Comparison of ENCODE assay signal across 21 mouse cellular contexts in the genomic region with DNA sequence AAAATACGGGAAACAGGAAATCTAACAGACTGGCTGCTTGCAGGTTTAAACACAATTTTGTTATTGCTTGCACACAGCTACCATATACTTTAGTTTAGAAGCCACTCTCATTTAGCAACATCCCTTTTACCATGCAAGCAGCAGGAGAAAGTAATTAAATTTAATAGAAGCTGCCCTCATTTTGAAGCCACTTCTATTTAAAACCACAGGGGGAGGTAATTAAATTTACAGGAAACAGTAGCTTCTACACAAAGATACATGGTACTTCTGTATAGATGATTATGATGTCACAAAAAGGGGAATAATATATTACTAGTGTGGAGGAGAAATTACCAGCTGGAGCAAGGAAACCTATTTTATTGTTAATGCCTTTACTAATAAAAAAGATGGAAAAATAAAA.
DNase-seq lines count a peak whose midpoint lies in the region; ATAC-seq lines count a peak whose summit lies in the region.
"Had no signal": no experiment of that assay in that cellular context is flagged by ENCODE, and none has a peak within 500 bp of the region (broad histone marks: within the 10 kb centered on the region; RNA-seq: fewer than 3 reads in every experiment).

No protein-coding gene starts in this region.

- no peak overlapping the region for H3K9ac ChIP-seq in forebrain, embryonic 11.5 days (ENCODE audit: low read length)
- no peak overlapping the region for H3K9ac ChIP-seq in forebrain, embryonic 16.5 days (replicated peaks; ENCODE audit: low read depth, low read length)
- no peak overlapping the region for H3K9ac ChIP-seq in neural tube, embryonic 13.5 days

- 14% methylated on average over 1 of the region's 1 CpGs for WGBS in forebrain, embryonic 11.5 days
- 7% methylated on average over 1 of the region's 1 CpGs for WGBS in forebrain, embryonic 16.5 days
- WGBS in neural tube, embryonic 13.5 days = 16% methylated on average over 1 of the region's 1 CpGs
- WGBS in limb, embryonic 10.5 days = 38% methylated on average over 1 of the region's 1 CpGs

- no peaks in the 10 kb centered on the region for H3K9me3 ChIP-seq in forebrain, embryonic 11.5 days (ENCODE audit: control insufficient read depth, low read length)
- no peaks in the 10 kb centered on the region for H3K9me3 ChIP-seq in forebrain, embryonic 16.5 days (ENCODE audit: control insufficient read depth, low read length)
- H3K9me3 ChIP-seq in neural tube, embryonic 13.5 days = no peaks in the 10 kb centered on the region
- H3K9me3 ChIP-seq in limb, embryonic 10.5 days (replicated peaks) = no peaks in the 10 kb centered on the region

- H3K4me2 ChIP-seq in forebrain, embryonic 11.5 days (ENCODE audit: low read depth, low read length, severe bottlenecking) = no peak overlapping the region
- no peak overlapping the region for H3K4me2 ChIP-seq in forebrain, embryonic 16.5 days (ENCODE audit: low read length)
- peak overlapping the region; percentile 7; the same call in 1 of the 2 replicates for H3K4me2 ChIP-seq in neural tube, embryonic 13.5 days
- H3K4me2 ChIP-seq: heart, embryonic 11.5 days had no signal

- H3K36me3 ChIP-seq in forebrain, embryonic 11.5 days (ENCODE audit: control insufficient read depth, insufficient read depth, low read length) = no peaks in the 10 kb centered on the region
- H3K36me3 ChIP-seq in forebrain, embryonic 16.5 days (ENCODE audit: control insufficient read depth, insufficient read depth) = no peaks in the 10 kb centered on the region
- no peaks in the 10 kb centered on the region for H3K36me3 ChIP-seq in neural tube, embryonic 13.5 days
- H3K36me3 ChIP-seq in limb, embryonic 10.5 days = no peaks in the 10 kb centered on the region

- no peaks in the 10 kb centered on the region for H3K27me3 ChIP-seq in forebrain, embryonic 11.5 days (ENCODE audit: control insufficient read depth, insufficient read depth, low read length)
- H3K27me3 ChIP-seq in forebrain, embryonic 16.5 days (replicated peaks; ENCODE audit: control insufficient read depth, insufficient read depth, low read length) = no peaks in the 10 kb centered on the region
- H3K27me3 ChIP-seq in neural tube, embryonic 13.5 days = no peaks in the 10 kb centered on the region
- H3K27me3 ChIP-seq in limb, embryonic 10.5 days (ENCODE audit: low read depth, poor library complexity, severe bottlenecking) = no peaks in the 10 kb centered on the region

- H3K4me3 ChIP-seq in forebrain, embryonic 11.5 days (ENCODE audit: low read depth, low read length) = no peak overlapping the region
- no peak overlapping the region for H3K4me3 ChIP-seq in forebrain, embryonic 16.5 days (replicated peaks; ENCODE audit: low read length)
- no peak overlapping the region for H3K4me3 ChIP-seq in neural tube, embryonic 13.5 days
- no peak overlapping the region for H3K4me3 ChIP-seq in limb, embryonic 10.5 days
- H3K4me3 ChIP-seq: erythroblast, embryonic 14.5 days had no signal

- ATAC-seq in forebrain, embryonic 11.5 days (replicated peaks; ENCODE audit: low FRiP score) = peak; percentile 57
- no peak for ATAC-seq in forebrain, embryonic 16.5 days
- peak; percentile 78 for ATAC-seq in neural tube, embryonic 13.5 days (ENCODE audit: low read depth)
- ATAC-seq in CD4-positive, CD25-positive, alpha-beta regulatory T cell, adult 4 months = no peak
- ATAC-seq: hindbrain, postnatal 0 days had no signal

- H3K27ac ChIP-seq in forebrain, embryonic 11.5 days (ENCODE audit: low read depth, low read length) = no peak overlapping the region
- no peak overlapping the region for H3K27ac ChIP-seq in forebrain, embryonic 16.5 days (ENCODE audit: low read length)
- peak overlapping the region; percentile 52; the same call in 1 of the 2 replicates for H3K27ac ChIP-seq in neural tube, embryonic 13.5 days (replicated peaks)
- peak overlapping the region; percentile 36; the same call in 1 of the 2 replicates for H3K27ac ChIP-seq in limb, embryonic 10.5 days
- H3K27ac ChIP-seq: hindbrain, postnatal 0 days had no signal

- no peaks in the 10 kb centered on the region; the same call in 1 of the 2 replicates for H3K4me1 ChIP-seq in forebrain, embryonic 11.5 days (replicated peaks; ENCODE audit: control insufficient read depth, insufficient read depth, low read length)
- H3K4me1 ChIP-seq in forebrain, embryonic 16.5 days (replicated peaks; ENCODE audit: control insufficient read depth, insufficient read depth, low read length) = peaks cover 5% of the 10 kb centered on the region
- H3K4me1 ChIP-seq in neural tube, embryonic 13.5 days (replicated peaks) = peaks cover 16% of the 10 kb centered on the region
- H3K4me1 ChIP-seq in limb, embryonic 10.5 days = peaks cover 19% of the 10 kb centered on the region; the same call in 1 of the 2 replicates

- no peak for DNase-seq in forebrain, embryonic 11.5 days (ENCODE audit: low spot score)
- DNase-seq in neural tube, embryonic 10.5 days (ENCODE audit: extremely low spot score, low spot score) = no peak
- DNase-seq in limb, embryonic 10.5 days (ENCODE audit: low spot score) = no peak
- no peak for DNase-seq in layer of hippocampus, postnatal 10 days (ENCODE audit: low spot score in 2 of 2)
- DNase-seq: adrenal gland, postnatal 25 days; B cell, adult 2 months; cerebellum, adult 2 months; heart, postnatal 14 days; kidney, adult 18-20 months; kidney, postnatal 36 days; layer of hippocampus, adult 9-11 months; liver; lung, adult 18-20 months; spleen, adult 18-20 months; thymus, adult 18-20 months had no signal

Comparison
In these comparisons a context has a peak if more than half of its experiments do, and no peak if none do; other contexts are left out.
1. ATAC-seq: peak in forebrain, embryonic 11.5 days (single experiment) and neural tube, embryonic 13.5 days (single experiment); none in forebrain, embryonic 16.5 days (single experiment) and CD4-positive, CD25-positive, alpha-beta regulatory T cell, adult 4 months (single experiment).
2. H3K27ac ChIP-seq: peak in neural tube, embryonic 13.5 days (single experiment) and limb, embryonic 10.5 days (single experiment); none in forebrain, embryonic 11.5 days (single experiment) and forebrain, embryonic 16.5 days (single experiment).